Mouse (Mus musculus) c-Kit-negative CD71-positive TER-119-positive erythroid progenitor cells, embryonic 14.5 days (primary cell): ENCODE measurements around the gene Eml3.

Experiments
- DNase-seq: peaks from one replicate; pipeline ENCODE4 v3.0.0-alpha.2; 2013; ENCODE audit warnings: low read depth, low spot score

Gene Eml3

GRCm38 (mm10) chr19:8914212-8914611 is 15.1 kb upstream of the Eml3 start:
- DNase-seq, result no peak

- no peak for DNase-seq
Observed at GRCm38 (mm10) chr19:8919000-8919399, 10.4 kb upstream of the Eml3 start.

GRCm38 (mm10) chr19:8919684-8920072 is 9.7 kb upstream of the Eml3 start:
- no peak for DNase-seq

DNA sequence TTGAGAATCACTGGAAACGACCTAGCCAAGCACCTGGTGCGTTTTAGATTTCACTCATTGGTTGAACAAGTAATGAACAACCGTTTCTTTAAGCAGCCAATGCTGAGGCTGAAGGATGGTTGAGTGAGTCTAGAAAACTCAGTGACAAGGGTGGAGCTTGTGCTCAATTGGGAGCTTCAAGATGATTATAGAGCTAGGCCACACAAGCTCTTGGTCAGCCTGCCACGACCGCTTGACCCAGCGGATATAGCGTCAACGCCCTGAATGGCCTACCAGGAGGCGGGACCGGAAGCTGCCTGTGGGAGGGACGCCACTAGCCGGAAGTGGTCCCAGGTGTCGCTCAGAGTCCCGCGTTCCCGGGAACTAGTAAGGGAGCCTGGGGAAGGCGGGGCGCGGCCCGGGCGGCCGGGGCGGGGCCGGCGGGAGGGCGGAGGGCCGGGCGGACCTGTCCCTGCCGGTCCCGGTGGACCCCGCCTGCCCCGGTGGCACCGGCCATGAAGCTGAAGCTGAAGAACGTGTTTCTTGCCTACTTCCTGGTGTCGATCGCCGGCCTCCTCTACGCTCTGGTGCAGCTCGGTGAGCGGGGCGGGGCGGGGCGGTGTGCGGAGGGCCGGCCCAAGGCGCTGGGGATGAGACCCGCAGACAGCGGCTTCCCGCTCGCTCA is 9.1 kb upstream of the Eml3 start, which contains the start of gene B3gat3:
TSS of gene B3gat3 (plus strand) at position 302 of the 664 bp plus-strand sequence.
- peak; percentile 86 for DNase-seq

GRCm38 (mm10) chr19:8920836-8921291 is 8.5 kb upstream of the Eml3 start:
- peak; percentile 73 for DNase-seq

DNA sequence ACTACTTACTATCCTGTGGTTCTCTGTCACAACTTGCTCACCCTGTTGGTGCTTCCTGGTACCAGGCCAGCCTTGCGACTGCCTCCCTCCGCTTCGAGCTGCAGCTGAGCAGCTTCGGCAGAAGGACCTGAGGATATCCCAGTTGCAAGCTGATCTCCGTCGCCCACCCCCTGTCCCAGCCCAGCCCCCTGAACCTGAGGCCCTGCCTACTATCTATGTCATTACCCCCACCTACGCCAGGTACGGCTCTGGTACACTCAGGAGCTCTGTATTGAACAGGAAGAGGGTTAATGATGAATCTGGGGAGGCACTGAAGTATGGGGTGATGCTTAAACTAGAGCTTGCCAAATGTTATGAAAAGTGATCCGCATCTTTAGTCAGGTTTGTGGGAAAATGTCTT is 7.6 kb upstream of the Eml3 start:
- no peak for DNase-seq

DNA sequence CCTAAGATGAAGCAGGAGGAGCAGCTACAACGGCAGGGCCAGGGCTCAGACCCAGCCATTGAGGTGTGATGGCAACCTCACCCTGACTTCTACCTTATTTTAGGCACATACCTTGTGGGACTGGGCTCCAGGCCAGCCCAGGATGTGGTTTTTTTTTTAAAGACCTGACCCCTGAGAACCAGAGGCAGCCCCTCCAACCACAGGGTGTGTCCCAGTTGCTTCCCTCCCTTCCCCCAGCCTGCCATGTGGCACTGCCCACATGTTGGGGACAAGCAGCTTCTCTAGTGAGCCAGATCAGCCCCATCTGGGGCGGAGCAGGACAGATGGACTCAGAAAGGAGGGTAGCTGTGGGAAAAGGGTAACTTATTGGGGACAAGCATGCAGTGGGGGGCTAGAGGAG is 2.6 kb upstream of the Eml3 start:
- no peak for DNase-seq

- no peak for DNase-seq
Observed at GRCm38 (mm10) chr19:8927891-8928525, 1.3 kb upstream of the Eml3 start.

- no peak for DNase-seq
Observed at GRCm38 (mm10) chr19:8928689-8929223, 596 bp upstream of the Eml3 start.

DNA sequence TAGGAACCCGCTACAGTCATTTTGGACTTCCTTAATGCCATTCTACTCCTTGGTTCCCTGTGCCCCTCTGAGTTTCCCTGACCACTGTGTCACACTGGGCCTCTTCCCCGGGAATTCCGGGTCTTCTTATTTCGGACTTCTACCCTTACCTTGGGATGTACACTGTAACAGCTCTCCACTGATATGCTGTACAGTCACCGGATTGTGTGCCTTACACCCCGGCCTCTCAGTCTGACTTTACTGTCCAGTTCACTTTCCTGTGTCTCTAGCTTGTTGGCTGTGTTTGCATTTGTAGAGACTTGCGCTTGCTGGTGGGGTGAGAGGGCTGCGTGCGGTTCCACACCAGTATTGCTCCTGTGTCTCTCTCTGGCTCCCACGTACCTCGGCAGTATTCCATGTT is 765 bp downstream of the Eml3 start:
- DNase-seq, result no peak

- DNase-seq, result no peak
Observed at GRCm38 (mm10) chr19:8930771-8931170, 1.4 kb downstream of the Eml3 start.

DNA sequence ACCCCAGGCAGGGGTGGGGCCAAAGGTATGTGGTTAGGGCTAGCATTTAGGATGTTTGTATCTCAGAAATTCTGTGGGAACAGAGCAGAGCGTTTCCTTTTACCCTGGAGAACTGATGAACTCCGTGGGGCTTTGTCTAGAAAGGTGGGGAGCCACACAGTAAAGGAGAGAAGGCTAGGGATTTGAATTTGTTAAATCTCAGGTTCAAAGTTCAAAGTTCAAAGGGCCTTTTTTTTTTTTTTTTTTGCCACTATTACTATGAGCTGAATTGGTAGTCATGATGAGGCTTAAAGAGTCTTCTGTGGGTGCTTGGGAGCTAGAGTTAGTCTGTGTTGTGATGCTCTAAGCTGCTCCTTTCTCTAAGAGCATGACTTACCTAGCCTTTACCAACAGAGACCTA is 7.4 kb downstream of the Eml3 start:
- no peak for DNase-seq

DNA sequence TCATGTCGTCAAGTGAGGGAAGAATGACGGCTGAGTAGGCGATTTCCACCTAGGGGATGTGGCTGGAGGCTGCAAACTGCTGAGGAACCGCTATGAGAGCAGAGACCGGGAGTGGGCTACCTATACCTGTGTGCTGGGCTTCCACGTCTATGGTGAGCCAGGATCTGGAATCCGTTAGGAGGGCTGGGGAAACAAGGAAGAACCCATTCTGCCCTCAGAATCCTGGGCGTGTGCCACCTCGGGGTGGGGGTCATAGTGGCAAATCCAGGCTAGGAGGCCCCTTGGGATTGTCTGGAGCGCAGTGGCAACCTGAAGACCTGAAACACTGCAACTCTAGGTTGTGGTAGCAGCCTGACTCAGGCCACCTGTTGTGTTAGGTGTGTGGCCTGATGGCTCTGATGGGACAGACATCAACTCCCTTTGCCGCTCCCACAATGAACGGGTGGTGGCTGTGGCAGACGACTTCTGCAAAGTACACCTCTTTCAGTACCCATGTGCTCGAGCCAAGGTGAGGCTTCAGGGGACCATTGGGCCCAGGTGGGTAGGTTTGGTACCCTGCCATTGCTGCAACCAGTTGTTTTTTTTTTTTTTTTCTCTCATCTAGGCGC is 11.3 kb downstream of the Eml3 start:
- DNase-seq, result no peak

- DNase-seq, result no peak
Observed at GRCm38 (mm10) chr19:8941136-8941514, 11.8 kb downstream of the Eml3 start.

DNA sequence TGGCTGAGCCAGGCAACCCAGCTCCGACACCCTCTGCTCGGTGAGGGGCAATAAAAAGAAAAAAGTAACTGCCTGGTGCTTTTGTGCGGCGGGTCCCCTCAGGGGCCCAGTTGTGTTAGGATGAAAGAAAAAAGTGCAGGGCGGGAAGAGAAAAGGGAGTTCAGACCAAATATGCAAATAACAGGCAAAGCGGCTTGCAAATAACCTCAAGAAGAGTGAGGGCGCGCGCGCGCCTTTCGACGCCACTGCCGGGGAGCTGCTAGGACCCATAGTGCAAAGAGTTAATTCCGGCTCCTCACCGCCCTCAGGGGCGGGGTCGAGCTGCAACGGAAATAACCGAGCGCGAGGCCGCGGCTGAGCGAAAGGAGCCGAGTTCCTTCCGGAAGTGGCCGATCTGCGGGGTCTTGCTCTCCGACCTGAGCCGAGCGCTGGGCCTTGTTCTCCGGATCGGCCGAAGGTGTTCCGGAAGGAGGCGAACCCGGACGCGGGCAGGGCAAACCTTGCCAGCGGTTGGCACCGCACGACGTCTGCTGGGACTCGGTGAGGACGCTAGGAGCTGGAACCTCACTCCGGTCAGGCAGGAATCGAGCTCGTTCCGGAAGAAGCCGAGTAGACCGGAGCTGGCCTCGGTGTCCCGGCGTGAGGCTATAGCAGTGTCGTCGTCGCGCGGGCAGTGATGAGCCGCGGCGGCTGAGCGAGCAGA is 12.3 kb downstream of the Eml3 start, which contains the start of gene Mta2:
TSS of gene Mta2 (plus strand) at position 361 of the 703 bp plus-strand sequence.
- peak; percentile 87 for DNase-seq

- DNase-seq, result no peak
Observed at GRCm38 (mm10) chr19:8942276-8942964, 13.1 kb downstream of the Eml3 start.

DNA sequence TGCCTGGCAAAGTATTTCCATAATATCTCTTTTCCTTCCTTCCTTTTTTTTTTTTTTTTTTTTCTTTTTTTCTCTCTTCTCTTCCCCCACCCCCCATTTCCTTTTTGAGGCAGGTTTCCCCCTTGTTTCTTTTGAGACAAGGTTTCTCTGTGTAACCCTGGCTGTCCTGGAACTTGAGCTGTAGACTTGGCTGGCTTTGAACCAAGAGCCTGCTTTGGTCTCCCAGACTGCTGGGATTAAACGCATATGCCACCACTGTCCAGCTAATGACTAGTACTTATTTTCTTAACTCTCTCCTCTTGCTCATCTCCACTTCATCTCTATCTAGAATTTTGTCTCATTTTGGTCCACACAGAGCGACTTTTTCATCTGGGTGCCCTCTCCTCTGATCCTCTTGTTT is 13.7 kb downstream of the Eml3 start:
- no peak for DNase-seq

- DNase-seq, result no peak
Observed at GRCm38 (mm10) chr19:8944062-8944461, 14.7 kb downstream of the Eml3 start.

GRCm38 (mm10) chr19:8944750-8945149 is 15.4 kb downstream of the Eml3 start:
- DNase-seq, result no peak

DNA sequence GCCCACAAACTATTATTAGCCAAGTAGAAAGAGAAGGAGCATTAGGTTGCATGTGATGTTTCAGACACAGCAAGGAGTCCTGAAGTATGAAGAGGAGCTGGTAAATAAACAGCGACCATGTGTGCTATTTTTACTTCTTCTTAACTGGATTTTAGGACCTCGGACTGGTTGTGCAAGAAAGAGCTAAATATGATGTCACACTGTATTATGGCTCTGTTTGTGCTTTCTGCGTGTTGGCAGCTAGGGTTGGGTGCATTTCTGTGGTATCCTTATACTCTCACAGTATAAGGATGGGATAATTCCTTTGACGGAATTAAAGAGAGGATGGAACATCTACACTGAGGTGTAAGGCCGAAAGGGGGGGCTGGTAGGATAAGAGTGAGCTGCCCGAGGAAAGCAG is 15.9 kb downstream of the Eml3 start:
- no peak for DNase-seq

DNA sequence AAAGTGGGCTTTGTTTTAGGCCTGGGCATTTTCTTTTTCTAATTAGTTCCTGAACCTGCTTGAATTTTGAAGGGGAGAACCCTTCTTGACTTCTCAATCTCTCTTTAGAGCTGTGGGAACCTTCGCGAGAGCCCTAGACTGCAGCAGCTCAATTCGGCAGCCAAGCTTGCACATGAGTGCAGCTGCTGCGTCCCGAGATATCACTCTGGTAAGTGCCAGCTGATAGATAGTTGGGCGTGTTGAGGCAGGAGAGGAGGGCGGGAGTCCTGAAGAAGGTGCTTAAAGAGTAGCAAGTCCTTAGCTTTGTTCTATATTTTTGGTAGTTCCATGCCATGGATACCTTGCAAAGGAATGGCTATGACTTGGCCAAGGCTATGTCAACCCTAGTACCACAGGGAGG is 17.6 kb downstream of the Eml3 start:
- no peak for DNase-seq
